Mouse (Mus musculus): Measurements from ENCODE around the gene Ufc1.

DNA sequence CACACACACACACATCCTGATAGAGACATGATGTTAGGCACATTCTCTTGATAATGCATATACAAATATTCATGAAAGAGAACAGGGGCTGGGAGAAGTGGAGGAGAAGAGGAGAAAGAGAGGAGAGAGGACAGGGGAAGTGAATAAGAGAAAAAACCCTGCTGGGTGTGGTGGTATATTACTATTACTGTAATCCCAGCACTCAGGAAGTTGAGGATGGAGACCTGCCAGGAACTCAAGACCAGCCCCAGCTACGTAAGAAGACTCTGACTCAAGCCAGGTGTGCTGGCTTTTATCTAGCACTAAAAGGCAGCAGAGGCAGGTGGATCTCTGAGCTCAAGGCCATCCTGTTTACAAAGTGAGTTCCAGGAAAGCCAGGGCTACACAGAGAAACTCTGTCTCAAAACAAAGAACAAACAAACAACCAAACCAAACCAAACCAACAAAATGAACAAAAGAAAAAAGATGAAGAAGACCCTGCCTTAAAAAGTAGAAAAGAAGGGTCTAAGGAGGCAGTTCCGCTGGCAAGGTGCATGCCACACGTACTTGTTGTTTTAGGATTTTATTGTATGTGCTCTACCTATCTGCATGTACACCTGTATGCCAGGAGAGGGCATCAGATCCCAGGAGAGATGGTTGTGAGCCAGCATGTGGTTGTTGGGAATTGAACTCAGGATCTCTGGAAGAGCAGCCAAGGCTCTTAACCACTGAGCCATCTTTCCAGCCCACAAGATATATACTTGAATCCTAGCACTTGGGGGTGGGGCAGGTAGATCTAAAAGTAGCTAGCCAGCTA is 31.0 kb downstream of the Ufc1 start:
- TF ChIP-seq POLR2A (IDR thresholded peaks at IDR 0.05; ENCODE audit: insufficient read length, low read depth) = no peak
- no peak for TF ChIP-seq MYOG (IDR thresholded peaks at IDR 0.05; ENCODE audit: control insufficient read depth in 1 of 3, insufficient read depth in 1 of 3, insufficient read length in 2 of 3, low read depth in 2 of 3)
- TF ChIP-seq POLR2AphosphoS2 (IDR thresholded peaks at IDR 0.05; ENCODE audit: insufficient read length, low read depth) = no peak
- no peak for TF ChIP-seq USF1 (IDR thresholded peaks at IDR 0.05; ENCODE audit: low read depth)
- TF ChIP-seq MYOD1 (IDR thresholded peaks at IDR 0.05; ENCODE audit: control insufficient read depth in 1 of 3, insufficient read length in 2 of 3, low read depth in 2 of 3) = no peak
- TF ChIP-seq MAX (IDR thresholded peaks at IDR 0.05; ENCODE audit: low read depth) = no peak
- no peak for TF ChIP-seq E2F4 (IDR thresholded peaks at IDR 0.05; ENCODE audit: insufficient read depth)
- TF ChIP-seq TCF12 (IDR thresholded peaks at IDR 0.05; ENCODE audit: insufficient read depth, poor library complexity, severe bottlenecking) = no peak
- no peak for TF ChIP-seq CEBPB (IDR thresholded peaks at IDR 0.05; ENCODE audit: insufficient read depth, poor library complexity, severe bottlenecking)
- TF ChIP-seq TCF3 (IDR thresholded peaks at IDR 0.05; ENCODE audit: insufficient read length, low read depth) = no peak
- TF ChIP-seq SRF (IDR thresholded peaks at IDR 0.05; ENCODE audit: control insufficient read depth, insufficient read length, low read depth) = no peak

All from myocyte (in vitro differentiated cells).